Mouse (Mus musculus): ENCODE results near the gene Upk1a.

The Upk1a gene

GRCm38 (mm10) chr7:30602583-30602982 lies 10.1 kb downstream of the Upk1a start:
- no peak for DNase-seq (ENCODE audit: low spot score)

DNA sequence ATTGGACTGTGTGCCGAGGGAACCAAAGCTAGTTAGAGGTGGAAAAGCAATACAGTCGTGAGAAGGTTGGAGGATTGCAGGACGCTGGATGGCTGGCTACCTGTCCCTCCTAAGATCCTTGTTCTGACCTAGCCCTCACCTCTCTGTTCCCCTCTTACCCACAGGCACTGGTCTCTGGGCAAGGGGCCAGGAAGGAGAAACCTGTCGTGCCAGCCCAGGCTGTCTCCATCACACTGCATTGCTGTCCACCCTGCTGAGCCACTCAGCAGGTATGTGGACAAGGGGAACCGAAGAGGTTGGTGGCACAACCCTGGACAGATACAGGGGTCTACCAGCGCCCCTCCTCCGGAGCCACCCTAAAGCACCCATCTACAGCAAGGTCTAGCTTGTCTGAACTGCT lies 12.0 kb downstream of the Upk1a start:
- DNase-seq (ENCODE audit: low spot score) = no peak

- DNase-seq (ENCODE audit: low spot score) = peak; percentile 83
These were observed 12.7 kb downstream of the Upk1a start for GRCm38 (mm10) chr7:30599933-30600353.

DNA sequence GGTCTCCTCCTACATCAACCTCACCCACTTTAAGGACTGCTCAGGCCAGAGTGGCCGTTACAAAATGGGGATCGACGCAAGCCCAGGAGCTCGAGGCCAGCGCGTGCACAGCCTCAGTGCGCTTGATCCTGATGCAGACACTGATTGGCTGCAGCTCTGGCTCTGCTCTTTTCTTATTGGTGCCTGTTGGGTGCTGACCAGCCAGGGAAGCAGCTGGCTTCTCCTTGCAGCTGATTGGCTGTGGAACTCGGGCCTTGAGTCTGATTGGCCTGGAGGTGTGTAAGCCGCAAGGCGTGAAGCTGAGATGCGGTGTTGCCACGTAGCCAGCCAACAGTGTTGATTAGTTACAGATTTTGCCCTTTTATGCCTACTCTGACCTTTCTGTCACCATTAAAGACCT lies 13.9 kb downstream of the Upk1a start, which contains the start of gene Zbtb32:
Gene Zbtb32, minus strand, starts transcription at position 124 of the 400 bp plus-strand sequence.
- no peak for DNase-seq (ENCODE audit: low spot score)

DNA sequence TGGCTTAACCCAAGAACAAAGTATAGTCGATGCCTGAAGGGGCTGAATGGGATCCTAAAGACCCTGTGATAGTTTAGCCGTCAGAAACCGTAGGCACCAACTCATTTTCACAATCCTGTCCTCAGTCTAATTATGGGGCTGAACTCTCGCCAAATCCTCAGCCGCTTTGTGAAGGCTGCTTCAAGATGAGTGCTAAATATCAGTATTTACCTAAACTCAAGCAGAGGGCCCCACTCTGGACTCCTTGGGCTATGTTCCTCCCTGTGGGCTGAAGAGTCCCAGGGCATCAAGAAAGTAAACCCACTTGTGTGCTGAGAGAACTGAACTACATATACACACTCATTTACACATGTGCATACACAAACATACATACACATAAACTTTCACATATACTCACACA lies 15.8 kb downstream of the Upk1a start:
- no peak for DNase-seq (ENCODE audit: low spot score)

GRCm38 (mm10) chr7:30596093-30596492 lies 16.6 kb downstream of the Upk1a start:
- no peak for DNase-seq (ENCODE audit: low spot score)

GRCm38 (mm10) chr7:30594510-30595024 lies 18.1 kb downstream of the Upk1a start:
- DNase-seq (ENCODE audit: low spot score) = no peak

DNA sequence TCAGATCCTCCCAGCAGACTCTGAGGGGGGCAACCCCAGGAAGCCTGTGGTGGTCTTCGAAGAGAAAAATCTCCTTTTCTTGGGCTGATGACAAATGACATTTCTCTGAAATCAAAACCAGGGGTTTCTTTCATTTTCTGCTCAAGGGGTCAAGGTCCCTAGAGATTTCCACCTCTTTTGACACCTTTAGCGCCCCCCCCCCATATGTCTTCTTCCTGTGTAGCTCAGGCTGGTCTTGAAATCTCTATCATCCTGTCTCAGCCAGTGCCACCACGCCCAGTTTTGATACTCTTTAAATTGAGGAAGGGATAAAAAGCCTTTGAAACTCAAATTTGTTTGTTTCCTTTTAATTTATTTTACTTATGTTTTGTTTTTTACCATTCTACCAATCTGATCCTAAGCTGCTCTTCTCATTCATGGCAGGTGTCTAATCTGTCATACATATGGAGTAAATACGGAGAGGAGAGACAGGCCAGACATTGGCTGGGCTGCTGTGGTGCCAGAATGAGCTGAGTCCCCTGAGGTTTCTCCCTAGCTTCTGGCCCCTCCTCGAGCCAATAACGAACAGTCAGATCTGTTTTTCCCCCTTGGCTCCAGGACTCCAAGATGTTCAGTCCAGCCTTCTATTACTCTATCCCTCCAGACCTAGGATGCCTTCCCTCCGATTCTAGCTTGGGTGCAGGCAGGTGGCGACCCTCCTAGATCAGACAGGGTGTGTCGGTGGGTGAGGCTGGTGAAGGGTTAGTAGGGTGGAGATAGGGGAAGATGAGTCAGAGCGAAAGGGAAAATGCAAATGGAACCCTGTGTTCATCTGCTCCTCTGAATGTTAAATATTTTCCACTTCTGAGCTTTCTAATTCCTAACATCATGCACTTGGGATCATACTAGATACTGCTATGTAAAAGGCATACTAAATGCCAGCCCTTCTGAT lies 18.8 kb downstream of the Upk1a start:
- DNase-seq (ENCODE audit: low spot score) = no peak

GRCm38 (mm10) chr7:30592772-30593423 lies 19.7 kb downstream of the Upk1a start:
- no peak for DNase-seq (ENCODE audit: low spot score)

DNA sequence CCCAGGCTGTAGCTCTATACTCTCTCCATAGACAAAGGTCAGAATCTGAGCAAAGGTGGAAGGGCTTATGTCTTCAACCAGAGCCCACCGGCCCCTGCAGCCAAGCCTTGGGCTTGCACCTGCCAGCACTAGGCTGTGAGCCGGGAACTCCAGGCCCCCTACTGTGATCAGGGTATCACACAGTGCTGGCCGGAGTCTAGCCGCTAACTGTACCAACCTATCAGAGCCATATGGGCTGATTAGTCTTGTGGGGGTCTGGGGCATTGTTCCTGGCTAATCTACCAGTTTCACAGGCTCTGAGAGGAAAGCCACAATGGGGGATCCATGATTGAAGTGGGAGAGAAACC lies 21.1 kb downstream of the Upk1a start:
- no peak for DNase-seq (ENCODE audit: low spot score)

DNA sequence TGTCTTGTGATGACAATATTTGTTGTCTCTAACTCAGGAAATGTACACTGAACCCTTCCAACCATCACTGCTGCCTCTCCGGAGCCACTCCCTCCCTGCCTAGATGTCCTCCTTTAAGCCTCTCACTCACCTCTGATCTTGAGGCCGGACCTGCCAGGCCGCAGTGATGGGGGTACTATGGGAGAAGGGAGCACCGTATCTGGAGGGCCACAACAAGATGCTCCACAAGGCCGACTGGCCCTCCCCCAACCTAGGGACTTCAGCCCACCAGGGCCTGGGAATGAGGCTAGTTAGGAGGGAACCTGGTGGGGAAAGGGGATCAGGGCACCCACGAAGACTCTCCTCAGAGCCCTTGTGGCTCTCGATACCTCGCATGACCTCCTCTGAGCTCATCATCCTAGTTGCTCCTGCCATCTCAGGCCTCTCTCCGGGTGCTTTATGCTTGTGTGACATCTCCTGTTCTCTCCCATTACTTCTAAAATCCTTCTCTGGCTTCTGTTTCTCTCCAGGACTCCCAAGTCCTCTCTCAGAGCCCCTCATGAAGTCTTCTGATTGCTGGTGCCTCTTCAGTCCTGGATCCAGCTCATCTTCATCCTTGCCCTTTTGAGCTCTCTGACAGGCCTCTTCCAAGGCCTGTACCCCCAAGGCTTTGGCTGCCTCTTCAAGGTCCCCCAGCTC lies 21.6 kb downstream of the Upk1a start:
- no peak for DNase-seq (ENCODE audit: low spot score)

GRCm38 (mm10) chr7:30589435-30590301 lies 23.0 kb downstream of the Upk1a start:
- peak; percentile 83 for DNase-seq (ENCODE audit: low spot score)

- DNase-seq (ENCODE audit: low spot score) = peak; percentile 98
These were observed 23.8 kb downstream of the Upk1a start, which contains the start of gene Kmt2b for GRCm38 (mm10) chr7:30588676-30589434. Gene Kmt2b (minus strand): TSS chr7:30588726.

DNA sequence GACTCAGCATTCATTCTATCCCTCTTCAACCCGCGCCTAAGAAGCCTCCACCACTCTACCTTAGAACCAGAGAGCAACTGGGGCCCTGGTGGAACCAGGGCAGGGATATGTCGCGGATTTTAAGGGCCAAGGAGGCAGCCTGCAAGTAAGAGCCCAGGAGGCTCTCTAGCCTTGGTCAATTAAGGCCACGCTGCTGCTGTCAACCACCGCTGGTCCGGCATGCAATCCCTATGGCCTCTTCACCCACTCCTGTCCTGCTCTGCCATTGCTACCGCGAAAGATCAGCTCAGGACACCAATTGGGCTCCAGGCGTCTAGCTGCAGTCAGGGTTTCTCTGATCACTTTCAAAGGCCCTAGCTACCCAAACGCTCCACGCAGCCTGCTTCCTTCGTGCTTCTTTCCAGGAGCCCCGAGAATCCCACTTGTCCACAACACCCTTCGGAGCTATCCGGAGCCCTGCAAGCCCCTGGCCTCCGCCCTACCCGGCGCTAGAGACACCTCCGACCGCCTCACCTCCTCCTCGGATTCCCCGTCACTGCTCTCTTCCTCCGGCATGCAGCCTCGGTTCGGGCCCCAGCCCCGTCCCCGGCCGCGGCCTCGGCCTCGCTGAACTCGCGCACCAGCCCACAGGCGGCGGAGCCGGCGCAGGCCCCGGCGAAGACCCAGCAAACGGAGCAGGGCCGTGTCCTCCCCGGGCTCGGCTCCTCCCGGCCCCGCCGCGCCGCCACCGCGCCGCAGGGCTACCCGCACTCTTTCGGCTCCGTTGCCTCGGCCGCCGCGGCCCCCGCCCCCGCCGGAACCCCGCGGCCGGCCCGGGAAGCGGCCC lies 24.6 kb downstream of the Upk1a start:
- no peak for DNase-seq (ENCODE audit: low spot score)

GRCm38 (mm10) chr7:30586455-30587020 lies 26.1 kb downstream of the Upk1a start:
- no peak for DNase-seq (ENCODE audit: low spot score)

DNA sequence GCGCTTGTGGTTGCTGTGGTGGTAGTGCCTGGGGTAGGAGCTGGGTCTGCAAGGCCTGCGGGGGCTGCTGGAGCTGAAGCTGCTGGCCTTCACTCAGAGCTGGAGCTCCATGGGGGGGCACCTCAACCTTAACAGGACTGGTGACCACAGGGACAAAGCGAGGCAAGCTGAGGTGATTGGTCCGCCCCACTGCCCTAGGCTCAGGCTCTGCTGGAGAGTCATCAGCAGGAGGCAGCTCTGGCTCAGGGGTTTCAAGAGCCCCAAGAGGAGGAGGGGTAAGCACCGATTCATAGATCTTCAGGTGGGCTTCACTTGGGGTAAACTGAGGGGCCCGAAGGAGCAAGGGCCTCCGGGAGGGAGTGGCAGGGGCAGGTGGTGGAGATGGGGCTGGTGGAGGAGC lies 27.5 kb downstream of the Upk1a start:
- no peak for DNase-seq (ENCODE audit: low spot score)

GRCm38 (mm10) chr7:30584339-30584738 lies 28.3 kb downstream of the Upk1a start:
- DNase-seq (ENCODE audit: low spot score) = no peak

DNA sequence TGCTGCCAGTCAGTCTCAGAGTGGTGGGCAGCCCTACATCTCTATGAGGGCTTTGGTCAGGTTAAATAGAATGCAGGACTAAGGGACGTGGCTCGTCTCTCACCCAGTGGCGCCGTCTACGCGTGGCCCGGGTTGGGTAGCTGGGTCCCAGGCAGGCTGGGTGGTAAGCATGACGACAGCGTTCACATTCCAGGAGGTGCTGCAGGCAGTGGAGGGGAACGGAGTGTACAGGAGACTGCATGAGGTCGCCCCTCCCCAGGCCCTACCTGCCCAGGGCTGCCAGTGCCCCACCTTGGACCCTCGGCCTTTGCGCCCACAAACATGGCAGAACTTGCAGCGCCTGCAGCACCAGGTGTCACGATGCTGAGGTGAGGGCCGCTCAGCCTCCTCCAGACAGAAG lies 31.1 kb downstream of the Upk1a start:
- DNase-seq (ENCODE audit: low spot score) = no peak

- DNase-seq (ENCODE audit: low spot score) = no peak
These were observed 32.7 kb downstream of the Upk1a start for GRCm38 (mm10) chr7:30579950-30580349.

Measured in ovary, postnatal 36 days (tissue).